Mouse (Mus musculus): Measurements from ENCODE around the gene Dusp9.

GRCm38 (mm10) chrX:73615876-73616275 is 23.3 kb upstream of the Dusp9 start:
- TF ChIP-seq TBP (IDR thresholded peaks at IDR 0.05; ENCODE audit: low read depth, low read length) (no peak), USF1 (IDR thresholded peaks at IDR 0.05; ENCODE audit: low read depth, low read length) (no peak), POLR2A (IDR thresholded peaks at IDR 0.05; ENCODE audit: control insufficient read depth in 1 of 2, insufficient read depth in 1 of 2, low read depth in 1 of 2, low read length in 2 of 2, poor library complexity in 1 of 2) (no peak), BHLHE40 (IDR thresholded peaks at IDR 0.05; ENCODE audit: borderline replicate concordance, low read depth, low read length) (no peak), POLR2AphosphoS5 (IDR thresholded peaks at IDR 0.05; ENCODE audit: borderline replicate concordance, low read depth, low read length) (no peak), SMC3 (IDR thresholded peaks at IDR 0.05; ENCODE audit: low read depth, low read length) (no peak), MAFK (IDR thresholded peaks at IDR 0.05; ENCODE audit: borderline replicate concordance, low read depth, low read length) (no peak), CTCF (IDR thresholded peaks at IDR 0.05 in 2 of 3, conservative IDR thresholded peaks at IDR 0.05 in 1 of 3; ENCODE audit: control insufficient read depth in 1 of 3, insufficient read depth in 1 of 3, low read depth in 2 of 3, low read length in 3 of 3, poor library complexity in 1 of 3, severe bottlenecking in 1 of 3) (no peak), ETS1 (IDR thresholded peaks at IDR 0.05; ENCODE audit: low read depth, low read length) (no peak), ELF1 (IDR thresholded peaks at IDR 0.05; ENCODE audit: low read depth, low read length) (no peak), TCF12 (IDR thresholded peaks at IDR 0.05; ENCODE audit: low read depth, low read length) (no peak), MYC (IDR thresholded peaks at IDR 0.05; ENCODE audit: low read depth, low read length) (no peak), MXI1 (IDR thresholded peaks at IDR 0.05; ENCODE audit: low read depth, low read length) (no peak), E2F4 (IDR thresholded peaks at IDR 0.05; ENCODE audit: borderline replicate concordance, low read depth, low read length) (no peak)
